Mouse (Mus musculus): ENCODE results near the gene Arhgap45. TPM values are rescaled to one million over a fixed set of nuclear protein-coding genes. Genes with fewer than 3 reads are reported as not detected.
"Not testable (repeated sequence)": the region's sequence is repeated elsewhere in the genome, so short reads cannot be mapped to it uniquely, and the experiment has no call there.

Arhgap45 gene
- polyA plus RNA-seq, 1 experiment = 36.8 TPM

GRCm38 (mm10) chr10:80052374-80052764 is 35.9 kb downstream of the Arhgap45 start:
- H3K36me3 ChIP-seq (ENCODE audit: control insufficient read depth, insufficient read depth, low read length) = peaks cover 16% of the 10 kb centered on the region
- no peaks in the 10 kb centered on the region for H3K27me3 ChIP-seq (ENCODE audit: control insufficient read depth, insufficient read depth, low read length)
- TF ChIP-seq POLR2A (IDR thresholded peaks at IDR 0.05; ENCODE audit: low read depth, low read length) (no peak), CTCF (IDR thresholded peaks at IDR 0.05; ENCODE audit: extremely low read depth, insufficient read length, insufficient replicate concordance, low read depth, low read length) (no peak)
- peaks cover 24% of the 10 kb centered on the region for H3K4me1 ChIP-seq (ENCODE audit: control insufficient read depth, insufficient read depth, insufficient read length, low read length)
- H3K4me3 ChIP-seq (ENCODE audit: low read depth, low read length) = no peak overlapping the region
- H3K27ac ChIP-seq (ENCODE audit: insufficient read depth, low read depth, low read length) = peak overlapping the region; percentile 98
- 87% methylated on average over 5 of the region's 5 CpGs for WGBS

- Histone ChIP-seq H3K4me1 (ENCODE audit: control insufficient read depth, insufficient read depth, insufficient read length, low read length) (peaks cover 26% of the 10 kb centered on the region), H3K4me3 (ENCODE audit: low read depth, low read length) (peak overlapping the region; percentile 86), H3K27ac (ENCODE audit: insufficient read depth, low read depth, low read length) (peak overlapping the region; percentile 98), H3K36me3 (ENCODE audit: control insufficient read depth, insufficient read depth, low read length) (peaks cover 26% of the 10 kb centered on the region), H3K27me3 (ENCODE audit: control insufficient read depth, insufficient read depth, low read length) (no peaks in the 10 kb centered on the region)
- under 1% methylated on average over 47 of the region's 47 CpGs for WGBS
- TF ChIP-seq POLR2A (IDR thresholded peaks at IDR 0.05; ENCODE audit: low read depth, low read length) = peak; percentile 96
- TF ChIP-seq CTCF (IDR thresholded peaks at IDR 0.05; ENCODE audit: extremely low read depth, insufficient read length, insufficient replicate concordance, low read depth, low read length) = no peak
These were observed 36.9 kb downstream of the Arhgap45 start for GRCm38 (mm10) chr10:80053259-80053780.

- Histone ChIP-seq H3K36me3 (ENCODE audit: control insufficient read depth, insufficient read depth, low read length) (peaks cover 32% of the 10 kb centered on the region), H3K4me3 (ENCODE audit: low read depth, low read length) (peak overlapping the region; percentile 86), H3K4me1 (ENCODE audit: control insufficient read depth, insufficient read depth, insufficient read length, low read length) (peaks cover 26% of the 10 kb centered on the region), H3K27ac (ENCODE audit: insufficient read depth, low read depth, low read length) (peak overlapping the region; percentile 96), H3K27me3 (ENCODE audit: control insufficient read depth, insufficient read depth, low read length) (no peaks in the 10 kb centered on the region)
- 1% methylated on average over 77 of the region's 77 CpGs for WGBS
- TF ChIP-seq POLR2A (IDR thresholded peaks at IDR 0.05; ENCODE audit: low read depth, low read length) (no peak; the same call in 1 of the 2 replicates), CTCF (IDR thresholded peaks at IDR 0.05; ENCODE audit: extremely low read depth, insufficient read length, insufficient replicate concordance, low read depth, low read length) (peak; percentile 43; the same call in 1 of the 2 replicates)
These were observed 37.7 kb downstream of the Arhgap45 start for GRCm38 (mm10) chr10:80053831-80054815.

DNA sequence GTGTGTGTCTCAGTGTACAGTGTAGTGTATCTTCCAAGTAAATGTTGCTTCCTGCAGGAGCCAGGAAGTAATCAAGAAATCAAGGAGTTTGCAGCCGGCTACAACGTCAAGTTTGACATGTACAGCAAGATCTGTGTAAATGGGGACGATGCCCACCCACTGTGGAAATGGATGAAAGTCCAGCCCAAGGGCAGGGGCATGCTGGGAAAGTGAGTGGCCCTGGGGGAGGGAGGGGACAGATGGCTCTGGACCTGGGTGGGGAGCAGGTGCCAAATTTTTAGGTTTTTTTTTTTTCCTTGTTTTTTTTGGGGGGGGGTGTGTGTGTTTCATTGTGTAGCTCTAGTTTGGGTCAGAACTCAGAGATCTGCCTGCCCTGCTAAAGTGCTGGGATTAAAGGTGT is 38.5 kb downstream of the Arhgap45 start:
- 10% methylated on average over 3 of the region's 3 CpGs for WGBS
- H3K27me3 ChIP-seq (ENCODE audit: control insufficient read depth, insufficient read depth, low read length) = not testable (repeated sequence)
- Histone ChIP-seq H3K4me1 (ENCODE audit: control insufficient read depth, insufficient read depth, insufficient read length, low read length) (peaks cover 26% of the 10 kb centered on the region), H3K27ac (ENCODE audit: insufficient read depth, low read depth, low read length) (0 out of 2 replicates have a peak overlapping the region, but pooled peaks have one; percentile 96), H3K4me3 (ENCODE audit: low read depth, low read length) (peak overlapping the region; percentile 86), H3K36me3 (ENCODE audit: control insufficient read depth, insufficient read depth, low read length) (peaks cover 40% of the 10 kb centered on the region)

DNA sequence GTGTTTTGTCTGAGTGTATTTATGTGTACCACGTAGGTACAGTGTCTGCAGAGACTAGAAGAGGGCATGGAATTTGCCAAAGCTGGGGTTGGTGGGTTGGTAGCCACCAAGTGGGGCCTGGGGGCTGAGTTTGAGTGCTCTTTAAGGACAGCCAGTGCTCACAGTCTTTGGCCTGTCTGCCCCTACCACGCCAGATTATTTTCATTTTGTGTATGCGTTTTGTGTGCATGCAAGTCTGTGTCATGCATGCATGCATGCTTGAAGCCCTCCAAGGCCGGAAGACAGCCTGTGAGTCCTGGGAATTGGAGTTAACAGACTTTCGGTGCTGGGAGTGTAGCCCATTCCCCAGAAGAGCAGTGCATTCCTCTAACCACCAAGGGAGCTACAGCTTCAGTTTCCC is 38.9 kb downstream of the Arhgap45 start:
- TF ChIP-seq POLR2A (IDR thresholded peaks at IDR 0.05; ENCODE audit: low read depth, low read length) (no peak), CTCF (IDR thresholded peaks at IDR 0.05; ENCODE audit: extremely low read depth, insufficient read length, insufficient replicate concordance, low read depth, low read length) (no peak)
- Histone ChIP-seq H3K27ac (ENCODE audit: insufficient read depth, low read depth, low read length) (peak overlapping the region; percentile 93; the same call in 1 of the 2 replicates), H3K36me3 (ENCODE audit: control insufficient read depth, insufficient read depth, low read length) (peaks cover 44% of the 10 kb centered on the region), H3K27me3 (ENCODE audit: control insufficient read depth, insufficient read depth, low read length) (no peaks in the 10 kb centered on the region), H3K4me1 (ENCODE audit: control insufficient read depth, insufficient read depth, insufficient read length, low read length) (peaks cover 26% of the 10 kb centered on the region), H3K4me3 (ENCODE audit: low read depth, low read length) (peak overlapping the region; percentile 16)
- WGBS = 74% methylated on average over 5 of the region's 5 CpGs

DNA sequence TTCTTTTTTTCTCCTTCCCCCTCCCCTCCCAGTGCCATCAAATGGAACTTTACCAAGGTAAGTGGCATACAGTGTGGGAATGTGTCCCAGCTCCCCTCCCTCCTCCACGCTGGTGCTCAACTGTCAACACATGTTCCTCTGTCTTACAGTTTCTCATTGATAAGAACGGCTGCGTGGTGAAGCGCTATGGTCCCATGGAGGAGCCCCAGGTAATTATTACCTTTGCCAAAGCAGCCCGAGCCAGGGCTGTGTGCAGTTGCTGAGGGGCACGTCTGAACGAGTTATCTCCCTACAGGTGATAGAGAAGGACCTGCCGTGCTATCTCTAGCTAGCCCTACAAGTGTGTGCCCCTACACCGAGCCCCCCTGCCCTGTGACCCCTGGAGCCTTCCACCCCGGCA is 39.4 kb downstream of the Arhgap45 start:
- TF ChIP-seq CTCF (IDR thresholded peaks at IDR 0.05; ENCODE audit: extremely low read depth, insufficient read length, insufficient replicate concordance, low read depth, low read length) = no peak
- no peak for TF ChIP-seq POLR2A (IDR thresholded peaks at IDR 0.05; ENCODE audit: low read depth, low read length)
- Histone ChIP-seq H3K4me1 (ENCODE audit: control insufficient read depth, insufficient read depth, insufficient read length, low read length) (peaks cover 26% of the 10 kb centered on the region), H3K27ac (ENCODE audit: insufficient read depth, low read depth, low read length) (peak overlapping the region; percentile 93; the same call in 1 of the 2 replicates), H3K4me3 (ENCODE audit: low read depth, low read length) (no peak overlapping the region), H3K27me3 (ENCODE audit: control insufficient read depth, insufficient read depth, low read length) (no peaks in the 10 kb centered on the region), H3K36me3 (ENCODE audit: control insufficient read depth, insufficient read depth, low read length) (peaks cover 50% of the 10 kb centered on the region)
- 37% methylated on average over 9 of the region's 10 CpGs for WGBS

GRCm38 (mm10) chr10:80056506-80056905 is 40.1 kb downstream of the Arhgap45 start:
- peak overlapping the region; percentile 93 for H3K27ac ChIP-seq (ENCODE audit: insufficient read depth, low read depth, low read length)
- no peak for TF ChIP-seq CTCF (IDR thresholded peaks at IDR 0.05; ENCODE audit: extremely low read depth, insufficient read length, insufficient replicate concordance, low read depth, low read length)
- H3K36me3 ChIP-seq (ENCODE audit: control insufficient read depth, insufficient read depth, low read length) = peaks cover 56% of the 10 kb centered on the region
- peaks cover 21% of the 10 kb centered on the region for H3K4me1 ChIP-seq (ENCODE audit: control insufficient read depth, insufficient read depth, insufficient read length, low read length)
- WGBS = 57% methylated on average over 4 of the region's 4 CpGs
- H3K4me3 ChIP-seq (ENCODE audit: low read depth, low read length) = peak overlapping the region; percentile 46
- no peaks in the 10 kb centered on the region for H3K27me3 ChIP-seq (ENCODE audit: control insufficient read depth, insufficient read depth, low read length)

Measured in small intestine, adult 2 months (tissue).